Comparison of ENCODE assay signal across 29 mouse cellular contexts in the genomic region with DNA sequence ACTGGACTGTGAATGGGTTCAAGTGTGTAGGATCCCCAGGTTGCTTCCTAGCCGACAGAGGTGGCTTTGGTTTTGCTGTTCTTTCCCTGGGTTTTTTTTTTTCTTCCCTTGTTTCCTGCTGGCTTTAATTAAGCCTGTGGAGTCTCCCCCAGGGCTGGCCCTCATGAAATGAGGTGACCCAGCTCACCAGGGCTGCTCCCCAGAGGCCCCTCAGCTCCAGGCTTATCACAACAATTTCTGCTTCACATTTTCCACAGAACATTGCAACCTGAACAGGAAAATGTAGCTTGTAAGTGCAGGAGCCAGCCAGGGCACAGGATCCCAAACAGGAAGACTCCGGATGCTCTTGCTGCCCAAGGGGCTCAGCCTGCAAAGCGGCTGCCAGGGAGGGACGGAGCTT.
DNase-seq lines count a peak whose midpoint lies in the region; ATAC-seq lines count a peak whose summit lies in the region.
"Had no signal": no experiment of that assay in that cellular context is flagged by ENCODE, and none has a peak within 500 bp of the region (broad histone marks: within the 10 kb centered on the region; RNA-seq: fewer than 3 reads in every experiment).

No protein-coding gene starts in this region.

- H3K4me3 ChIP-seq in heart, embryonic 11.5 days (ENCODE audit: low read depth, low read length), result no peak overlapping the region
- H3K4me3 ChIP-seq in embryonic facial prominence, embryonic 13.5 days, result no peak overlapping the region
- H3K4me3 ChIP-seq in limb, embryonic 12.5 days (replicated peaks), result no peak overlapping the region
- H3K4me3 ChIP-seq: heart, embryonic 12.5 days; hindbrain, embryonic 10.5 days; hindbrain, embryonic 15.5 days; liver, embryonic 12.5 days had no signal

- no peaks in the 10 kb centered on the region for H3K27me3 ChIP-seq in heart, embryonic 11.5 days (ENCODE audit: control insufficient read depth, insufficient read depth, low read length)
- no peaks in the 10 kb centered on the region; the same call in 1 of the 2 replicates for H3K27me3 ChIP-seq in embryonic facial prominence, embryonic 13.5 days
- H3K27me3 ChIP-seq in limb, embryonic 12.5 days, result peaks cover 23% of the 10 kb centered on the region
- H3K27me3 ChIP-seq: heart, embryonic 12.5 days; hindbrain, embryonic 15.5 days; liver, embryonic 12.5 days; Patski had no signal

- ATAC-seq in heart, embryonic 11.5 days (replicated peaks; ENCODE audit: insufficient number of reproducible peaks, low FRiP score, low TSS enrichment), result no peak
- ATAC-seq in embryonic facial prominence, embryonic 13.5 days (ENCODE audit: insufficient number of reproducible peaks, insufficient read depth, low FRiP score, low TSS enrichment, low read depth), result no peak
- ATAC-seq in limb, embryonic 12.5 days (ENCODE audit: insufficient number of reproducible peaks, insufficient read depth, low FRiP score, low TSS enrichment, low read depth), result no peak
- ATAC-seq: forebrain, embryonic 16.5 days; inflammation-experienced regulatory T-cells, adult 6 months; liver, embryonic 12.5 days; liver, postnatal 0 days; midbrain, embryonic 16.5 days; Patski had no signal

- H3K4me2 ChIP-seq in heart, embryonic 11.5 days, result no peak overlapping the region
- no peak overlapping the region for H3K4me2 ChIP-seq in embryonic facial prominence, embryonic 13.5 days
- no peak overlapping the region for H3K4me2 ChIP-seq in limb, embryonic 12.5 days
- H3K4me2 ChIP-seq: heart, embryonic 12.5 days; hindbrain, embryonic 15.5 days; liver, embryonic 12.5 days; midbrain, embryonic 11.5 days had no signal

- intact Hi-C loops in heart, postnatal 25 days (cut with DNase I), result no loop called here

- peak; percentile 22 for DNase-seq in embryo, embryonic 10.5 days (ENCODE audit: low spot score)
- DNase-seq in embryo, embryonic 10 days (ENCODE audit: low spot score), result no peak
- DNase-seq in heart, postnatal 25 days (ENCODE audit: low spot score), result no peak
- no peak for DNase-seq in cerebellum, postnatal 25 days
- no peak for DNase-seq in cerebellum, postnatal 10 days
- DNase-seq: adrenal gland, postnatal 14 days; cerebellum, adult 11 months; cerebellum, adult 9-10 months; kidney, adult 18-20 months; kidney, postnatal 10 days; layer of hippocampus, postnatal 36 days; liver, postnatal 0 days; lung, postnatal 36 days; right cerebral cortex, adult 18-20 months; right cerebral cortex, postnatal 4 days; thymus, postnatal 4 days had no signal

- H3K9ac ChIP-seq in heart, embryonic 11.5 days (ENCODE audit: low read depth, low read length), result no peak overlapping the region
- H3K9ac ChIP-seq in embryonic facial prominence, embryonic 13.5 days, result no peak overlapping the region
- no peak overlapping the region for H3K9ac ChIP-seq in limb, embryonic 12.5 days (replicated peaks)
- H3K9ac ChIP-seq: heart, embryonic 12.5 days; hindbrain, embryonic 15.5 days; liver, embryonic 12.5 days; liver, postnatal 0 days had no signal

- 61% methylated on average over 4 of the region's 4 CpGs for whole genome bisulfite sequencing in heart, embryonic 11.5 days (ENCODE audit: insufficient replicate concordance)
- WGBS in embryonic facial prominence, embryonic 13.5 days, result 25% methylated on average over 4 of the region's 4 CpGs
- 57% methylated on average over 4 of the region's 4 CpGs for WGBS in limb, embryonic 12.5 days

- H3K27ac ChIP-seq in heart, embryonic 11.5 days (ENCODE audit: low read depth, low read length), result 0 out of 2 replicates have a peak overlapping the region, but pooled peaks have one; percentile 5
- peak overlapping the region; percentile 56; the same call in 1 of the 2 replicates for H3K27ac ChIP-seq in embryonic facial prominence, embryonic 13.5 days
- H3K27ac ChIP-seq in limb, embryonic 12.5 days, result peak overlapping the region; percentile 29; the same call in 1 of the 2 replicates
- H3K27ac ChIP-seq: hindbrain, embryonic 10.5 days; hindbrain, embryonic 15.5 days; liver, embryonic 12.5 days had no signal

- no peaks in the 10 kb centered on the region for H3K36me3 ChIP-seq in heart, embryonic 11.5 days (ENCODE audit: control insufficient read depth, insufficient read depth, low read length)
- H3K36me3 ChIP-seq in embryonic facial prominence, embryonic 13.5 days, result no peaks in the 10 kb centered on the region
- no peaks in the 10 kb centered on the region for H3K36me3 ChIP-seq in limb, embryonic 12.5 days
- H3K36me3 ChIP-seq: G1E; heart, embryonic 12.5 days; hindbrain, embryonic 10.5 days; hindbrain, embryonic 15.5 days; liver, embryonic 12.5 days had no signal

- no peaks in the 10 kb centered on the region for H3K9me3 ChIP-seq in heart, embryonic 11.5 days (replicated peaks; ENCODE audit: control insufficient read depth, low read length)
- H3K9me3 ChIP-seq in embryonic facial prominence, embryonic 13.5 days, result no peaks in the 10 kb centered on the region
- no peaks in the 10 kb centered on the region for H3K9me3 ChIP-seq in limb, embryonic 12.5 days
- H3K9me3 ChIP-seq: G1E; heart, embryonic 12.5 days; hindbrain, embryonic 10.5 days; hindbrain, embryonic 15.5 days; liver, embryonic 12.5 days had no signal

- no peaks in the 10 kb centered on the region; the same call in none of the 2 replicates for H3K4me1 ChIP-seq in heart, embryonic 11.5 days (ENCODE audit: control insufficient read depth, insufficient read depth, low read length)
- H3K4me1 ChIP-seq in embryonic facial prominence, embryonic 13.5 days, result peaks cover 12% of the 10 kb centered on the region
- peaks cover 26% of the 10 kb centered on the region for H3K4me1 ChIP-seq in limb, embryonic 12.5 days (replicated peaks)
- H3K4me1 ChIP-seq: hindbrain, embryonic 15.5 days; liver, embryonic 12.5 days had no signal

Comparison
In these comparisons a context has a peak if more than half of its experiments do, and no peak if none do; other contexts are left out.
1. H3K27ac ChIP-seq: peak in every context shown above with its lines; median percentile 56 in embryonic facial prominence, embryonic 13.5 days; 29 in limb, embryonic 12.5 days; 5 in heart, embryonic 11.5 days.